Mouse (Mus musculus) midbrain, embryonic 10.5 days (tissue): ENCODE results near the gene Gm10842. TPM values are rescaled to one million over a fixed set of nuclear protein-coding genes. Genes with fewer than 3 reads are reported as not detected.

Experiments
- DNase-seq: peaks from one replicate; pipeline ENCODE4 v3.0.0-alpha.2; 2017; ENCODE audit warnings: low spot score
- H3K27ac ChIP-seq: fragments of 300-500 bp; sonication (generic); replicated peaks from 2 replicates; pipeline ENCODE4 v1.5.1; 2016; ENCODE audit warnings: mild to moderate bottlenecking
- H3K27me3 ChIP-seq: fragments of 300-500 bp; sonication (generic); 2 replicates; pipeline ENCODE4 v1.6.1; 2016; ENCODE audit warnings: low read depth, mild to moderate bottlenecking; ENCODE audit not compliant: poor library complexity, severe bottlenecking
- H3K36me3 ChIP-seq: fragments of 300-500 bp; sonication (generic); 2 replicates; pipeline ENCODE4 v1.6.1; 2016; ENCODE audit warnings: mild to moderate bottlenecking, moderate library complexity
- H3K4me1 ChIP-seq: fragments of 300-500 bp; sonication (generic); 2 replicates; pipeline ENCODE4 v1.6.1; 2016
- H3K4me3 ChIP-seq: fragments of 300-500 bp; sonication (generic); 2 replicates; pipeline ENCODE4 v1.5.1; 2016; ENCODE audit warnings: mild to moderate bottlenecking, moderate library complexity
- H3K9me3 ChIP-seq: fragments of 300-500 bp; sonication (generic); replicated peaks from 2 replicates; pipeline ENCODE4 v1.6.1; 2016; ENCODE audit warnings: mild to moderate bottlenecking
- WGBS: fragments of 180-500 bp; shearing (Covaris S2); methylation state at CpG from one replicate; pipeline ENCODE4 v1.1.7; 2016; 5-methylcytosine and 5-hydroxymethylcytosine counted together
- polyA plus RNA-seq: library from polyadenylated mRNA; unstranded; fragments of >200 nt; fragmentation: Nextera tagmentation; extraction: Ambion mirVana; gene quantifications from 2 replicates; pipeline ENCODE4 v1.2.1, GENCODE M21; 2016

The Gm10842 gene
- polyA plus RNA-seq, 1 experiment from 2014 or later = not detected

DNA sequence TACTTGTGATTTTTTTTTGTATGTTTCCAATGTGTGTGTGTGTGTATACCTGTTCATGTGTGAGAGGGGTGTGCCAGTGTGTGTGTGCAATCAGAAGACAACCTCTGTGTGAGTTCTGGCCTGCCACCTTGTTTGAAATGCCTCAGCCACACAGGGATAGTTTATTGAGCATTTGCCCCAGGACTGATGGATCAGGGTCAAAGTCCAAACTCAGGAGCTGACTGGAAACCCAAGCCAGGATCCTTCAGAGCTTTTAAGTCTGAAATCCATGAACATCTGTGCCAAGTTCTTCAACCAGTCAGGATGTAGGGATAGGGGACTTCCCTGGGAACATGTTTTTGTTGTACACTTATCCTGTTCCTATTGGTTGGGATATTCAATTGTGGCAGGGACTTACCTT lies 11.4 kb downstream of the Gm10842 start:
- Histone ChIP-seq H3K4me3 (no peak overlapping the region), H3K27ac (no peak overlapping the region), H3K9me3 (peaks cover 7% of the 10 kb centered on the region), H3K27me3 (no peaks in the 10 kb centered on the region), H3K36me3 (no peaks in the 10 kb centered on the region), H3K4me1 (peaks cover 11% of the 10 kb centered on the region)
- DNase-seq = no peak

DNA sequence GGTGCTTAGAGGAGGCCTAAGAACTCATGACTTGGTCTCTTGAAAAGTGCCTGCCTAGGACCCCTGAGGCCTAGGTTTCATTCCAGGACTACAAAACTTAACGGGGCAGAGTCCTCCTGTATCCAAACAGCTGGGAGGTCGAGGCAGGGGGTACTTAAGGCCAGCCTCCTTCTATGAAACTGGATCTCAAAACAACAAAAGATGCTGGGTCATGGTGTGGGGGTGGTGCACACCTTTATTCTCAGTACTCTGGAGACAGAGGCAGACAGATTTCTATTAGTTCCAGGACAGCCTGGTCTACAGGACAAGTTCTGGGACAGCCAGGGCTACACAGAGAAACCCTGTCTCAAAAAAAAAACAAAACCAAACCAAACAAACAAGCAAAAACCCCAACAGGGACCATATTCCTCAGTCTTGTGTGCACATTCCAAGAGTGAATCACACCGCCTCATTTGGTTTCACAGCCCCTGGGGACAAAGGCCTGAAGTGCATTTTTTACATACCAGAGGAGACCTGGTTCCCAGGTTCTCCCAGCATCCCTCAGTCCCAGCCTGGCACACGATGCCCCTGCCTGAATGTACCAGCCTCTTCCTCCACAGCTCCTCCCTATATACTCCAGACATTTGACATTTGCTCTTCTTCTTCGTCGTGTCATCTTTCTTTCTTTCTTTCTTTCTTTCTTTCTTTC lies 13.1 kb downstream of the Gm10842 start:
- Histone ChIP-seq H3K4me1 (no peaks in the 10 kb centered on the region), H3K4me3 (no peak overlapping the region), H3K27ac (no peak overlapping the region), H3K27me3 (no peaks in the 10 kb centered on the region), H3K36me3 (no peaks in the 10 kb centered on the region), H3K9me3 (peaks cover 23% of the 10 kb centered on the region)
- 65% methylated on average over 6 of the region's 6 CpGs for WGBS
- no peak for DNase-seq

DNA sequence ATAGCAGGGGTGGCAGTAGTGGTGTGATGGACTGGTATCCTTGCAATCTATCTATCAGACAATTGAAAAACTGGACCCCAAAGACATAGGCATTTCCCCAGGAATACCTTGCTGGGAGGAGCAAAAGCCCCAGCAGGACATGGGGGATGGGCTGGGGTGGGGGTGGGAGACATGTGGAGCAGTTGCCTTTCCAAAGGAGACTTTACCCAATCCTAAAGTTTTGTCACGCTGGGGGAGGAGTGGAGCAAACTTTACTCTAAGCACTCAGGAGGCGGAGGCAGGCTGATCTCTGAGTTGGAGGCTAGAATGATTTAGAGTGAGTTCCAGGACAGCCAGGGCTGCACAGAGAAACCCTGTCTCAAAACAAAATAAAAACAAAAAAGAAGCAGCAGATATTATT lies 14.7 kb downstream of the Gm10842 start:
- no peaks in the 10 kb centered on the region for H3K36me3 ChIP-seq
- H3K9me3 ChIP-seq = peaks cover 39% of the 10 kb centered on the region
- 86% methylated on average over 2 of the region's 2 CpGs for WGBS
- no peak overlapping the region for H3K4me3 ChIP-seq
- H3K27ac ChIP-seq = no peak overlapping the region
- H3K27me3 ChIP-seq = peaks cover 6% of the 10 kb centered on the region; the same call in 1 of the 2 replicates
- no peaks in the 10 kb centered on the region for H3K4me1 ChIP-seq
- no peak for DNase-seq

DNA sequence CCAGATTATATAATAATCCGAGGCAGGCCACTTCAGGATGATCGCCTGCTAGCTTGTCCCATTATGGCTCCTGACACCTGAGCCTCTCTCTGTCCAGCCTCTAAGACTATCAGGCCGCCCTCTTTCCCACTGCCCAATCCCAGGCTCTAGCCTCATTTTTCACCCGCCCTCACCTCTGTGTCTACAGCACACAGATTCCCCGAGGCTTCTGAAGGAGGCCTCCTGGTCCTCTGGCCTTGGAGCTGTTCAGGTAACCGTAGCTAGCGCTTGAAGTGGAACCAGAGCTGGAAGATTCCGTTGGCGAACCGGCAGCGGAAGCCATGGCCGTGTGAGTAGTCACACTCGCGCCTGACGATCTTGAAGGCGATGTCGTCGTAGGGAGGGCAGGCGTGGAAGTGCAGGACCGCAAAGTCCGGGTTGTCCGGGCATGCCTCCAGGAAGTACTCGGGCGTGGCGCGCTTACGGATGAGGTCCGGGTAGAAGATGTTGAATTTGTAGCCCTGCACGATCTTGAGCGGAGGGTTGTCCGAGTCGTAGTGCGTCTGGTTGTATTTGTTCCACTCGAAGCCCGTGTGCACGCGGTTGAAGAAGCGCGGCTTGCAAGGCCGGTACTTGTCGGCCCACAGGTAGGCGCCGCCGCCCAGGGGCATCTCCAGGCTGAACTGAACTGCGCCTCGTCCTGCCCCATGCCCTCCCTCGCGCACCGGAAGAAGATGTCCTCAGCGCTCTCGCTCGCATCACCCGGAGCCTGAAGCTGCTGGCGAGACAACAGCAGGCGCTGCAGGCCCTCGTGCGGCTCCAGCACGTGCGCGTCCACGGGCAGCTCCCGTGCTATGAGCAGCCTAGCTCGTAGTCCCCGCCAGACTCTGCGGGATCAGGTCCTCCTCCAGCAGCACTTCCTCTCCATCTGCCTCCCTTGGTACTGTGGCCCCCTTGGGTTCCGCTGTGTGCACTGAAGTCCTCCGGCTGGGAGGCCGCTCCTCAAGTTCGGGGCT lies 18.1 kb downstream of the Gm10842 start:
- H3K9me3 ChIP-seq = peaks cover 43% of the 10 kb centered on the region
- no peaks in the 10 kb centered on the region for H3K4me1 ChIP-seq
- WGBS = 80% methylated on average over 69 of the region's 69 CpGs
- H3K27ac ChIP-seq = no peak overlapping the region
- peaks cover 6% of the 10 kb centered on the region; the same call in 1 of the 2 replicates for H3K27me3 ChIP-seq
- no peaks in the 10 kb centered on the region for H3K36me3 ChIP-seq
- no peak for DNase-seq
- H3K4me3 ChIP-seq = no peak overlapping the region

DNA sequence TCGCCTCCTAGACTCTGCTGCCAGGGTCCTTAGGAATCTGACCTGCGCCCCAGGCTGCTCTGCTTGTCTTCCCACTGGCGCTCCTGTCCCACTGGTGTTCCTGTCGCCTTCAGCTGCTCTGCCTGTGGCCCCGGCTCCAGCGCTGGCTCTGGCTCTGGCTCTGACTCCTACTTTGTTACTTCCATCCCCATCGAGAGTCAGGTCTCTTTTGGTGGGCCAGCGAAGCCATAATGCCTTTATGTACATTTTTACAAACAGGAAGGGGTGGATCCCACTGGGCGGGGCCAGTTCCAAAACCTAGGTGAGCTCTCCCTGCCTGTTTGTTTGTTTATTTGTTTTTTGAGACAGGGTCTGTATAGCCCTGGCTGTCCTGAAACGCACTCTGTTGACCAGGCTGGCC lies 20.1 kb downstream of the Gm10842 start:
- WGBS = 88% methylated on average over 10 of the region's 10 CpGs
- no peak overlapping the region for H3K27ac ChIP-seq
- DNase-seq = no peak
- peaks cover 43% of the 10 kb centered on the region for H3K9me3 ChIP-seq
- H3K4me3 ChIP-seq = no peak overlapping the region
- no peaks in the 10 kb centered on the region for H3K36me3 ChIP-seq
- H3K27me3 ChIP-seq = peaks cover 6% of the 10 kb centered on the region; the same call in 1 of the 2 replicates
- no peaks in the 10 kb centered on the region for H3K4me1 ChIP-seq

DNA sequence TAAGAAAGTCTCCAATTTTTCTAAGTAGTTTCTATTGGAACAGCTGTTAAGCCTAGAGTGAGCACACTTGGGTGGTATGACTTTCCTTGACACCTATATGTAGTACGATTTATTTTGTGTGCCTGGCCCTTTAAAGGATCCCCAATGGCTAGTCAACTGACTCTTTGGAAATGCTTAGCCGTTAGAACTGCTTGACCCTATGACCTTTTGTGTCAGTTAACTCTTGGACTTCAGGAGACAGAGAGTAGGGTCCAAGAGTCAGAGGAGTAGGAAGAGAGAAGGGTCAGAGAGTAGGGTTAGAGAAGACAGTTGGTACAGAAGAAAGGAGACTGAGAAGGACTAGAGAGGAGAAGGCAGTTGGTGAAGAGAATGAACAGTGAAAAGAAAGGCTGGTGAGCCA lies 31.8 kb downstream of the Gm10842 start, which contains the start of gene Tlk2:
Gene Tlk2, plus strand, starts transcription at position 292 of the 400 bp plus-strand sequence.
- no peaks in the 10 kb centered on the region for H3K9me3 ChIP-seq
- H3K27ac ChIP-seq = 0 out of 2 replicates have a peak within 1 kb of the TSS, but pooled peaks have one; percentile 99
- H3K36me3 ChIP-seq = peaks cover 14% of the 10 kb centered on the region
- H3K27me3 ChIP-seq = no peaks in the 10 kb centered on the region
- H3K4me1 ChIP-seq = peaks cover 27% of the 10 kb centered on the region
- no peak for DNase-seq
- 43% methylated on average over 2 of the region's 2 CpGs for WGBS
- peak within 1 kb of the TSS; percentile 95 for H3K4me3 ChIP-seq

DNA sequence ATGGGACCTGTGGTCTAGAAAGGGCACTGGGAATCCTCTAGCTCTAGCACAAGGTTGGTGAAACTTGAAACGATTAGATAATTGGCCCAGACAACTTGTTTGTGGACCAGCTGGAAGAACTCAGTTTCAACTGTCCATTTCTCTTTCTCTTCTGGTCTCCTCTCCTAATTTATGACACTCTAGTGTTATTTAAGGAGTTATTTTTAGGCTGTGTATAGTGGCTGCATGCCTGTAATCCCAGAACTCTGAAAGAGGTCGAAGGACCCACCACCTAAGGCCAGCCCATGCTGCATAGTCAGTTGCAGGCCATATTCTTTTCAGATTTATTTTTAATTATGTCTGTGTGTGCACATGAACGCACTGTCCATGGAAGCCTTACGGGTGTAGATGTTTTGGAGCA lies 32.8 kb downstream of the Gm10842 start:
- peaks cover 21% of the 10 kb centered on the region for H3K36me3 ChIP-seq
- H3K9me3 ChIP-seq = no peaks in the 10 kb centered on the region
- WGBS = 93% methylated on average over 4 of the region's 4 CpGs
- H3K4me3 ChIP-seq = peak overlapping the region; percentile 95
- H3K4me1 ChIP-seq = peaks cover 27% of the 10 kb centered on the region
- no peak for DNase-seq
- peak overlapping the region; percentile 99; the same call in 1 of the 2 replicates for H3K27ac ChIP-seq
- no peaks in the 10 kb centered on the region for H3K27me3 ChIP-seq

DNA sequence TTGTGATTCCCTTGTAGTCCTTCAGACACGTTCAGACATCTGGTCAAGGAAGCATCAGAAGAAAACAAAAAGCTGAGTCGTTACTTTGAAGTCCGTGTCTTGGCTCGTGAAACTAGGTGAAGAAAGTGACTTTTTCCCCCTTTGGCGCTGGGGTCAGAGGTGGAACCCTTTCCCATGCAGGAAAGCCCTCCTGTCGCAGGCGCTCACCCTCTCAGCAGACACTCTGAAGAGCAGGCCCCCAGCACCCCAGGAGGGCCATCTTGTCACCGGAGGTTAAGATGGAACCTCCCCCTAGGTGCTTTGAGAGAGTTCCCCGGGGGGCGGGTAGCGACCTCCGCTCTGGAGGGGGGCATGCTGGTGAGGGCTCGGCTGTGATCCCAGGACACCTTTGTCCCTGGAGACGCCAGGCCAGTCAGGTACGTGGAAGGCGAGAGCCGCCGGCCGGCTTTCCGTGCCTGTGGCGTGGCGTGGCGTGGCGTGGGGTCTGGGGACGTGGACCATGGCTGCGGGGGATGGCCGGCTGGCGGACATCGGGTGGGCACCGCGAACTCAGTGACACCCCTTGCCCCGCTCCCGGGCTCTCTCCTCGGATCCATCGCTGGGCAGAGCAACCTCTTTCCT lies 33.9 kb downstream of the Gm10842 start:
- Histone ChIP-seq H3K9me3 (no peaks in the 10 kb centered on the region), H3K4me3 (peak overlapping the region; percentile 95), H3K4me1 (peaks cover 27% of the 10 kb centered on the region), H3K36me3 (peaks cover 31% of the 10 kb centered on the region), H3K27ac (peak overlapping the region; percentile 99), H3K27me3 (no peaks in the 10 kb centered on the region)
- DNase-seq = no peak
- under 1% methylated on average over 35 of the region's 35 CpGs for WGBS

DNA sequence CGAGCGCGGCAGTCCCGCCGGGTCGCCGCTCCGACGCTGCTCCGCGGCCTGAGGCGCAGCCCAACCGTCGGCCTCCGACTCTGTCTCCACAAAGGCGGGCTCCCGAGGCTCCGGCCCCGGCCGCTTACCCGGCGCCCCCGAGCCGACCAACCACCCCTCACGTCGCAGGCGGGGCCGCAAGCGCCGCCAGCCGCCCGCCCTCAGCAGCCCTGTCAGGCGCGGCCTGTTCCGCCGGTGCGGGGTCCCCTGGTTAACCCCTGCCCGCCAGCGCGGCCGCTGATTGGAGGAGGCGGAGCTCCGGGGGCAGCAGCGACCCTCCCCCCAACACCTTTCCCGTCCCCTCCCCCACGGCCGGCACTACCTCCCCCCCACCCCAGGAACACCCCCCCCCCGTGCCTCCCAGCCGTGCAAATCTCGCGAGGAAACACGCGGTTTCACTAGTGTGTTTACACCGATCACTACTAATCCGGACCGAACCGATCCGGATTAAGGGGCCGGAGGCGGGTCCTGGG lies 34.5 kb downstream of the Gm10842 start:
- peak overlapping the region; percentile 95 for H3K4me3 ChIP-seq
- DNase-seq = peak; percentile 96
- peak overlapping the region; percentile 99 for H3K27ac ChIP-seq
- H3K36me3 ChIP-seq = peaks cover 37% of the 10 kb centered on the region
- WGBS = under 1% methylated on average over 50 of the region's 60 CpGs
- no peaks in the 10 kb centered on the region for H3K27me3 ChIP-seq
- peaks cover 27% of the 10 kb centered on the region for H3K4me1 ChIP-seq
- no peaks in the 10 kb centered on the region for H3K9me3 ChIP-seq

DNA sequence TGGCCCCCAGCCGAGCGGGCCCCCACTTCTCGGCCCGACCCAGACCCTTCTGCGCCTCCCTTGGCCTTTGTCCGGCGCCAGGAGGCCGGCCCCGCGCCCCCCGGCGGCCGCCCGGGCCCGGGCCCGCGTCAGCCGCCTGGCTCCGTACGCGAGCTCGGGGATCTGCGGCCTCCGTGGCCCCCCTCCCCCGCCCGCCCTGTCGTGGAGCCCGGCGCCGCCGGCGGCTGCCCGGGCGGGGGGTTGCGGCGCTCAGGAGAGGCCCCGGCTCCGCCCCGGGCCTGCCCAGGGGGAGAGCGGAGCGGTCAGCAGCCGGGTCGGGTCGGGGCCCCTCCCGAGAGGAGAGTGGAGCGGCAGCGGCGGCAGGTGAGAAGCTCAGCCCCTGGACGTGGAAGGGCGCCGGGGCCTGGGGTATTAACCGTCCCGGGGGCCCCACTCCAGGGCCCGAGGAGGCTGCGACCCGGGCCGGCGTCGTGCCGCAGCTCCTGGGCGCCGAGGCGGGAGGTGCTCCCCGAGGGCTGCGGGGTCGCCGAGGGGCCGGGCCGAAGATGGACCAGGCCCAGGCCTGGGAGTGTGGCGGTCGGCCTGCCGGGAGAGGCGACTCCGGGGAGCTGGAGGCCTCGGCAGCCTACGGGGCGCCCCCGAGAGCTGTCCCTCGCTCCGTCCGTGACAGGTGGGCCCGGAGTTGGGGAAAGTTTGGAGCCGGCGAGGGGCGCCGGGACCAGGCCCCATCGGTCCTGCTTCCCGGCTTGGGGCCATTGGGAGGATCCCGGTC lies 35.2 kb downstream of the Gm10842 start:
- peaks cover 42% of the 10 kb centered on the region for H3K36me3 ChIP-seq
- H3K27me3 ChIP-seq = no peaks in the 10 kb centered on the region
- WGBS = 2% methylated on average over 86 of the region's 89 CpGs
- peak overlapping the region; percentile 99 for H3K27ac ChIP-seq
- DNase-seq = peak; percentile 69
- no peaks in the 10 kb centered on the region for H3K9me3 ChIP-seq
- H3K4me1 ChIP-seq = peaks cover 27% of the 10 kb centered on the region
- peak overlapping the region; percentile 95 for H3K4me3 ChIP-seq

DNA sequence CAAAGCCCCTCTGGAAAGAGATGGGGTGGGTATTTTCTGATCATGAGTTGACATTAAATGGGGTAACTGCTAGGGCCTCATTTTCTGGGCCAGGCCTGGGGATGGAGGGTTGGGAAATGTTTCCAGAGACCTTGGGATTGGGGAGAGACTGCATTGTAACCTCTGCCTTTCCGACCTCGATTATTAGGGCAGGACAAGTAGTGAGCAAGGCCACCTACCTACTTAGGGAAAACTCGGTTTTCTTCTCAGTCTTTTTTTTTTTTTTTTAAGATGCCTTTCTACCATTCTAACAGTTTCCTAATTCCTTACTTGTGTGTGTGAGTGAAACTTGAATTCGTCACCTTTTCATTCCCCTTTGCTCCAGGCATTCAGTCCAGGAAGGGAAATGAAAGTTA lies 35.8 kb downstream of the Gm10842 start:
- WGBS = 9% methylated on average over 4 of the region's 4 CpGs
- peaks cover 46% of the 10 kb centered on the region for H3K36me3 ChIP-seq
- peak overlapping the region; percentile 99 for H3K27ac ChIP-seq
- no peaks in the 10 kb centered on the region for H3K9me3 ChIP-seq
- DNase-seq = no peak
- no peaks in the 10 kb centered on the region for H3K27me3 ChIP-seq
- H3K4me1 ChIP-seq = peaks cover 27% of the 10 kb centered on the region
- H3K4me3 ChIP-seq = peak overlapping the region; percentile 95

DNA sequence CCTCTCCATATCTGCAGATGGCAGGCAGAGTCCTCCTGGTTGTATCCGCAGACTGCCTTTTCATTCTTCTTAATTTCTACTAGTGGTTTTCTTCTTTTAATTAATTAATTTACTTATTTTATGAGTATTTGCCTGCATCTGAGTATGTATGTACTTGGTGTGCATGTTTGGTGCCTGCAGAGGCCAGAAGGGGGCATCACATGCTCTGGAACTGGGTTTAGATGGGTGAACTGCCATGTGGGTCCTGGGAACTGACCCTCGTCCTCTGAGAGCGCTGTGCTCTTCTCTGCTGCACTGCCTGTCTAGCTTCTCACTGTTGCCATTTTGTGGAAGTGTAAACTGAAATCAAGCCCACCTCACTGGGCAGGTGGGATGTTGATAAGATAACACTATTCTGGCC lies 38.0 kb downstream of the Gm10842 start:
- Histone ChIP-seq H3K4me1 (peaks cover 20% of the 10 kb centered on the region), H3K36me3 (peaks cover 49% of the 10 kb centered on the region), H3K9me3 (no peaks in the 10 kb centered on the region), H3K4me3 (no peak overlapping the region), H3K27me3 (no peaks in the 10 kb centered on the region), H3K27ac (no peak overlapping the region)
- WGBS = 89% methylated on average over 3 of the region's 3 CpGs
- no peak for DNase-seq
